Mouse (Mus musculus) limb, embryonic 11.5 days (tissue): ENCODE measurements around the gene Vps45. TPM values are rescaled to one million over a fixed set of nuclear protein-coding genes. Genes with fewer than 3 reads are reported as not detected.

ENCODE experiments used
- ATAC-seq: fragments of 200-750 bp; cut with Nextera tagmentation; 2 replicates; pipeline ENCODE4 v1.8.0; 2017; ENCODE audit warnings: low read depth; ENCODE audit not compliant: insufficient number of reproducible peaks, low FRiP score, low TSS enrichment
- DNase-seq: peaks from one replicate; pipeline ENCODE4 v3.0.0-alpha.2; 2015; ENCODE audit warnings: low spot score
- H3K27ac ChIP-seq: fragments of 300-500 bp; sonication (generic); replicated peaks from 2 replicates; pipeline ENCODE4 v1.5.1; 2014; ENCODE audit warnings: low read depth, mild to moderate bottlenecking, low read length
- H3K27me3 ChIP-seq: fragments of 300-500 bp; sonication (generic); 2 replicates; pipeline ENCODE4 v1.6.1; 2014; ENCODE audit warnings: mild to moderate bottlenecking, low read length, mixed read lengths; ENCODE audit not compliant: control insufficient read depth, insufficient read depth
- H3K36me3 ChIP-seq: fragments of 300-500 bp; sonication (generic); 2 replicates; pipeline ENCODE4 v1.6.1; 2014; ENCODE audit warnings: mild to moderate bottlenecking, low read length, moderate library complexity, mixed read lengths; ENCODE audit not compliant: control insufficient read depth, insufficient read depth
- H3K4me1 ChIP-seq: fragments of 300-500 bp; sonication (generic); 2 replicates; pipeline ENCODE4 v1.6.1; 2014; ENCODE audit warnings: low read length, mixed read lengths; ENCODE audit not compliant: control insufficient read depth, insufficient read depth
- H3K4me2 ChIP-seq: fragments of 300-500 bp; sonication (generic); 2 replicates; pipeline ENCODE4 v1.6.1; 2014; ENCODE audit warnings: low read depth, mild to moderate bottlenecking, moderate library complexity; ENCODE audit not compliant: severe bottlenecking
- H3K4me3 ChIP-seq: fragments of 300-500 bp; sonication (generic); 2 replicates; pipeline ENCODE4 v1.5.1; 2014; ENCODE audit warnings: low read depth, low read length
- H3K9ac ChIP-seq: fragments of 300-500 bp; sonication (generic); 2 replicates; pipeline ENCODE4 v1.6.1; 2014; ENCODE audit warnings: mild to moderate bottlenecking, low read length
- H3K9me3 ChIP-seq: fragments of 300-500 bp; sonication (generic); 2 replicates; pipeline ENCODE4 v1.6.1; 2016; ENCODE audit warnings: low read length; ENCODE audit not compliant: control insufficient read depth
- WGBS: fragments of 180-500 bp; shearing (Covaris S2); extraction: QIAGEN DNeasy Blood & Tissue Kit; methylation state at CpG from one replicate; pipeline ENCODE4 v1.1.7; 2014; 5-methylcytosine and 5-hydroxymethylcytosine counted together
- polyA plus RNA-seq: library from polyadenylated mRNA; unstranded; fragments of >200 nt; fragmentation: Nextera tagmentation; extraction: Ambion mirVana; gene quantifications from 2 replicates; pipeline ENCODE4 v1.2.1, GENCODE M21; 2014

The Vps45 gene
- polyA plus RNA-seq, 1 experiment from 2014 or later, result 19.5 TPM

DNA sequence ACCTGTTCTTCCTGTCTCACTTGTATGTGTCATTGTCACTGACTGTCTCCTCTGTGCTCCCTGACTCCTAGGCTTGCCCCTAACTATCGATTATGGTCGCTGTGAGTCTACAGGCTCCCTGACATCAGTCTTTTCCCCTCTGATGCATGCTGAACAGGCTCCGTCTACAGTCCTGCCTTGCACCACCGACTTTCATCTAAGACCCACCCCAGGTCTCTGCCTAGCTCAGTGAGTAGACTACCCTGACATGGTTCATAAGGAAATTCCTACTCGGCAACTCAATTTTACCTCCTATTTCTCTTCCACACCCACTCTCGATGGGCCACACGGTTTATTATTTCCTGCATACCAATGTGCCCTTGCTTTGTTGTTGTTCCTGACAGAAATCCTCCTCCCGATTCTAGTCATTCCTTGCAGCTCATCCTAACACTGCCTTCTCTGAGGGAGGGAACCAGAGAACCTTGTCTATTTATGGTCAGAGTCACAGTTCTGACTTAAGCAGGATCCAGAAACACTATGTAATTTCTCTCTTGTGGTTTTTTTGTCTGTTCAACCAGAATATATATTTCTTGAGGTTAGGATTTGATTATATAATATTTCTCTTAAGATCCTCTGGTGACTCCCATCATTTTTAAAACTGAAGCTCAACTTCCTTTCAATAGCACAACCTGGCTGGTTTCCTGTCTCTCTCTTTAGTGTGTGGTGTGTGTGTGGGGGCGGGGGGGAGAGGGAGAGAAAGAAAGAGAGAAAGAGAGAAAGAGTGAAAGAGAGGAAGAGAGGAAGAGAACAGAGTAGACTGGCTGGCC, 18.2 kb downstream of the Vps45 start:
- 78% methylated on average over 9 of the region's 9 CpGs for WGBS
- ATAC-seq, result no peak
- no peak overlapping the region for H3K9ac ChIP-seq
- no peak overlapping the region for H3K4me2 ChIP-seq
- H3K36me3 ChIP-seq, result no peaks in the 10 kb centered on the region
- no peaks in the 10 kb centered on the region for H3K9me3 ChIP-seq
- no peaks in the 10 kb centered on the region for H3K27me3 ChIP-seq
- no peak for DNase-seq
- no peak overlapping the region for H3K27ac ChIP-seq
- H3K4me3 ChIP-seq, result no peak overlapping the region
- H3K4me1 ChIP-seq, result no peaks in the 10 kb centered on the region

DNA sequence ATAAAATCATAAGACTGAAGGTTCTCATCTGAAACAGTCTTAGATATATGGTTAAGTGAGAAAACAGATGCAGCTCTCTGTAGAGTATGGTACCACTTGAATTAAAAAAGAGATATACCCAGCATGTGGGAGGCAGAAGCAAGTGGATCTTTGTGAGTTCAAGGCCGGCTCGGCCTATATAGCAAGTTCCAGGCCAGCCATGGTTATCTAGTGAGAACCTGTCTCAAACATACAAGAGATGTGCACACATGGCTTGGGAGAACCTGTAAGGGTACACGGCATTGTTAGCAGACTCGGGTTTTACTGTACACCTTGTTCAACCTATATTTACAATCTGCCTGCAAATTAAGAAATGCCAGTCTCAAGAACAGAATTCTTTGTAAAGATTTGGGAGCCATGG, 19.4 kb downstream of the Vps45 start:
- Histone ChIP-seq H3K27ac (no peak overlapping the region), H3K4me3 (no peak overlapping the region), H3K9me3 (no peaks in the 10 kb centered on the region), H3K36me3 (no peaks in the 10 kb centered on the region), H3K27me3 (no peaks in the 10 kb centered on the region), H3K4me1 (no peaks in the 10 kb centered on the region), H3K9ac (no peak overlapping the region), H3K4me2 (no peak overlapping the region)
- DNase-seq, result no peak
- no peak for ATAC-seq
- 92% methylated on average over 4 of the region's 4 CpGs for WGBS

DNA sequence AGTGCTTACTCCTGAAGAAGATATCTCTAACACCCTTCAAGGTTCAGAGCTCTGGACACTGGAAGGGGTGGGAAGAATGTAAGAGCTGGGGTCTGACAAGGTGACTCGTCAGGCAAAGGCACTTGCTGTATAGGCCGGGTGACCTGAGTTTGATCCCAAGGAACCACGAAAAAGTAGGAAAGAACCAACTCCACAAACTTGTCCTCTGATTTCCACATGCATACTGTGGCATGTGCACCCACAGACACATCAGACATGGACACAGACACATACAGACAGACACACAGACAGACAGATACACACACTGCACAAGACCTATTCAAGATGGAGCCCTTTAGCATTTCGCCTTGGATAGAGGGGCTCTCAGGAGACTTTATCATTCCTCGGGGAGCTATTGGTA, 20.1 kb downstream of the Vps45 start:
- no peak overlapping the region for H3K9ac ChIP-seq
- no peaks in the 10 kb centered on the region for H3K36me3 ChIP-seq
- ATAC-seq (no peak), DNase-seq (no peak)
- H3K27ac ChIP-seq, result no peak overlapping the region
- H3K9me3 ChIP-seq, result no peaks in the 10 kb centered on the region
- H3K4me1 ChIP-seq, result no peaks in the 10 kb centered on the region
- no peaks in the 10 kb centered on the region for H3K27me3 ChIP-seq
- no peak overlapping the region for H3K4me3 ChIP-seq
- no peak overlapping the region for H3K4me2 ChIP-seq
- WGBS, result 84% methylated on average over 5 of the region's 5 CpGs

DNA sequence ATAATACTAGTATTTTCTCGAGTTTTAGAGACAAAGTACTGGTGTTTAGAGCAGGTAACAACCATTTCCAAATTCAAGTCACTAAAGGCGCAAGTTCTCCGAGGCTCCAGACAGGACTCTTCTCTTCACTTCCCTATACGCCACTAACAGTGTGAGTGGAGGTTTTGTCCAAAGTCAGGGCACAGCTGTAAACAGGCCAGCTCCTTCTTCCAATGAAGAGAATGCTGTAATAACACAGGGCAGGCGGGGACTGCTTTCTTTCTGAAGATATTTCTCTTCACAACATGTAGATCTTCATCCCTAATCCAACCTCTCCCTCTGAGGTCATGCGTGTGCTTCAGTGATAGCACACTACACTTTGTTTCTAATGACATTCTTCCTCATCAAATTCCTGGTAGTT, 21.5 kb downstream of the Vps45 start:
- no peaks in the 10 kb centered on the region for H3K36me3 ChIP-seq
- WGBS, result 90% methylated on average over 6 of the region's 6 CpGs
- no peaks in the 10 kb centered on the region for H3K4me1 ChIP-seq
- DNase-seq (no peak), ATAC-seq (no peak)
- no peak overlapping the region for H3K27ac ChIP-seq
- no peak overlapping the region for H3K4me3 ChIP-seq
- H3K4me2 ChIP-seq, result no peak overlapping the region
- H3K9ac ChIP-seq, result no peak overlapping the region
- H3K27me3 ChIP-seq, result no peaks in the 10 kb centered on the region
- no peaks in the 10 kb centered on the region for H3K9me3 ChIP-seq

- no peaks in the 10 kb centered on the region for H3K9me3 ChIP-seq
- DNase-seq (no peak), ATAC-seq (no peak)
- H3K27ac ChIP-seq, result no peak overlapping the region
- 77% methylated on average over 4 of the region's 4 CpGs for WGBS
- H3K9ac ChIP-seq, result no peak overlapping the region
- H3K27me3 ChIP-seq, result no peaks in the 10 kb centered on the region
- H3K36me3 ChIP-seq, result no peaks in the 10 kb centered on the region
- H3K4me1 ChIP-seq, result no peaks in the 10 kb centered on the region
- H3K4me3 ChIP-seq, result no peak overlapping the region
- H3K4me2 ChIP-seq, result no peak overlapping the region
These were observed 25.2 kb downstream of the Vps45 start for GRCm38 (mm10) chr3:96033046-96033445.

DNA sequence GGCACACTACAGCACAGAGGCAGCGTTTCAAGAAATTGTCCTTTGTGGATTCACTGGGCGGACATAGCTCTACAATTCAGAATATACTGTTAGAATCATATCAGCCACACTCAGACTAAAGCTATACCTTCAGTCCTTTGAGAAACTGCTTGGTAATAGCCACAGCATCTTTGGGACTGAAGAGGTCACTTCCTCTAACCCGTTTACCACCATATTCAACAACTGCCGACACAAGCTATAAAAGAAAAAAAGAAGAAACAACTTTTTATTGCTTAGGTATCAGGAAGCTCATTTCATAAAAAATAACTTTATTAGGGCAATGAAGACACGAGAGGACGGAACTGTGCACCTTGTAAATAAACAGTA, 25.6 kb downstream of the Vps45 start:
- no peak for DNase-seq
- Histone ChIP-seq H3K9ac (no peak overlapping the region), H3K27ac (no peak overlapping the region), H3K27me3 (no peaks in the 10 kb centered on the region), H3K4me3 (no peak overlapping the region), H3K4me2 (no peak overlapping the region), H3K9me3 (no peaks in the 10 kb centered on the region), H3K4me1 (no peaks in the 10 kb centered on the region), H3K36me3 (no peaks in the 10 kb centered on the region)
- ATAC-seq, result no peak
- WGBS, result 91% methylated on average over 6 of the region's 6 CpGs

- no peak for ATAC-seq
These were observed 26.1 kb downstream of the Vps45 start for GRCm38 (mm10) chr3:96031991-96032651.

DNA sequence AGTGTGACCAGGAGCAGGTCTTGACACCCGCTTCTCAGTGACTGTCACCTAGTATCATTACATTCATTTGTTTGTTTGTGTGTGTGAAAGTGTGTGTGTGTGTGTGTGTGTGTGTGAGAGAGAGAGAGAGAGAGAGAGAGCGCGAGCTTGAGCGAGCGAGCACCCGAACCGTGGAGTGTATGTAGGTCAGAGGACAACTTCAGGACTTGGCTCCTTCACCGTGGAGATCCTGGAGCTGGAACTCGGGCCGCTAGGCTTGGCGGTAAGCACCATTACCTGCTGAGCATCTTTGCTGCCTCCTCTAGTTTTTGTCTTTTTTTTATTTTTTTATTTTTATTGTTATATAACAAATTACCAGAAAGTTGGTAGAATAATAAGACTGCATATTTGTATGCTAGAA, 28.5 kb downstream of the Vps45 start:
- Histone ChIP-seq H3K27me3 (no peaks in the 10 kb centered on the region), H3K9me3 (no peaks in the 10 kb centered on the region), H3K4me2 (no peak overlapping the region), H3K27ac (no peak overlapping the region), H3K4me1 (no peaks in the 10 kb centered on the region), H3K9ac (no peak overlapping the region), H3K36me3 (no peaks in the 10 kb centered on the region), H3K4me3 (no peak overlapping the region)
- ATAC-seq, result no peak
- no peak for DNase-seq
- WGBS, result 91% methylated on average over 11 of the region's 11 CpGs

More at GRCm38 (mm10) chr3:96031991-96032651, 26.1 kb downstream of the Vps45 start:
- Histone ChIP-seq H3K9ac (no peak overlapping the region), H3K27me3 (no peaks in the 10 kb centered on the region), H3K36me3 (no peaks in the 10 kb centered on the region), H3K4me1 (no peaks in the 10 kb centered on the region), H3K4me2 (no peak overlapping the region), H3K9me3 (no peaks in the 10 kb centered on the region), H3K27ac (no peak overlapping the region), H3K4me3 (no peak overlapping the region)
- WGBS, result 86% methylated on average over 6 of the region's 6 CpGs
- no peak for DNase-seq
